Mouse (Mus musculus) heart, embryonic 14.5 days (tissue): ENCODE measurements around the gene Ak1. TPM values are rescaled to one million over a fixed set of nuclear protein-coding genes. Genes with fewer than 3 reads are reported as not detected.

Experiments
- ATAC-seq: fragments of 200-750 bp; cut with Nextera tagmentation; 2 replicates; pipeline ENCODE4 v1.8.0; 2017; ENCODE audit warnings: low read depth, moderate TSS enrichment; ENCODE audit not compliant: insufficient number of reproducible peaks, insufficient read depth, low FRiP score
- H3K27ac ChIP-seq, 2 experiments: fragments of 200-500 bp in 1 of 2; fragments of 300-500 bp in 1 of 2; sonication (generic) in 1 of 2; replicated peaks in 1 of 2; 2 replicates each; pipeline ENCODE4 v1.5.1; 2012 to 2014; ENCODE audit warnings: low read depth in 2 of 2, low read length in 2 of 2, control low read depth in 1 of 2, mild to moderate bottlenecking in 1 of 2, mixed read lengths in 1 of 2; ENCODE audit not compliant: control insufficient read depth in 1 of 2, insufficient read depth in 1 of 2
- H3K27me3 ChIP-seq: fragments of 300-500 bp; sonication (generic); 2 replicates; pipeline ENCODE4 v1.6.1; 2014; ENCODE audit warnings: mild to moderate bottlenecking, low read length, control low read depth; ENCODE audit not compliant: control insufficient read depth, insufficient read depth
- H3K36me3 ChIP-seq: fragments of 300-500 bp; sonication (generic); 2 replicates; pipeline ENCODE4 v1.6.1; 2014; ENCODE audit warnings: mild to moderate bottlenecking, control low read depth, low read length, mixed read lengths; ENCODE audit not compliant: control insufficient read depth, insufficient read depth
- H3K4me1 ChIP-seq, 2 experiments: fragments of 200-500 bp in 1 of 2; fragments of 300-500 bp in 1 of 2; sonication (generic) in 1 of 2; 2 replicates each; pipeline ENCODE4 v1.6.1; 2012 to 2014; ENCODE audit warnings: low read length in 2 of 2, control low read depth in 1 of 2, mixed read lengths in 1 of 2; ENCODE audit not compliant: control insufficient read depth in 2 of 2, insufficient read depth in 2 of 2
- H3K4me2 ChIP-seq: fragments of 300-500 bp; sonication (generic); 2 replicates; pipeline ENCODE4 v1.6.1; 2014; ENCODE audit warnings: mild to moderate bottlenecking, low read length
- H3K4me3 ChIP-seq, 2 experiments: fragments of 200-500 bp in 1 of 2; fragments of 300-500 bp in 1 of 2; sonication (generic) in 1 of 2; 2 replicates each; pipeline ENCODE4 v1.5.1; 2012 to 2014; ENCODE audit warnings: low read length in 2 of 2, mild to moderate bottlenecking in 2 of 2, control low read depth in 1 of 2, low read depth in 1 of 2, moderate library complexity in 1 of 2; ENCODE audit not compliant: control insufficient read depth in 1 of 2, insufficient read depth in 1 of 2
- H3K9ac ChIP-seq: fragments of 300-500 bp; sonication (generic); 2 replicates; pipeline ENCODE4 v1.6.1; 2014; ENCODE audit warnings: mild to moderate bottlenecking, low read length
- H3K9me3 ChIP-seq: fragments of 300-500 bp; sonication (generic); 2 replicates; pipeline ENCODE4 v1.6.1; 2016; ENCODE audit warnings: low read length, control low read depth; ENCODE audit not compliant: control insufficient read depth
- WGBS: fragments of 180-500 bp; shearing (Covaris S2); extraction: QIAGEN DNeasy Blood & Tissue Kit; methylation state at CpG from one replicate; pipeline ENCODE4 v1.1.7; 2014; 5-methylcytosine and 5-hydroxymethylcytosine counted together
- polyA plus RNA-seq: library from polyadenylated mRNA; unstranded; fragments of >200 nt; fragmentation: Nextera tagmentation; extraction: Ambion mirVana; gene quantifications from 2 replicates; pipeline ENCODE4 v1.2.1, GENCODE M21; 2014

The Ak1 gene
- polyA plus RNA-seq, 1 experiment from 2014 or later: 336 TPM

DNA sequence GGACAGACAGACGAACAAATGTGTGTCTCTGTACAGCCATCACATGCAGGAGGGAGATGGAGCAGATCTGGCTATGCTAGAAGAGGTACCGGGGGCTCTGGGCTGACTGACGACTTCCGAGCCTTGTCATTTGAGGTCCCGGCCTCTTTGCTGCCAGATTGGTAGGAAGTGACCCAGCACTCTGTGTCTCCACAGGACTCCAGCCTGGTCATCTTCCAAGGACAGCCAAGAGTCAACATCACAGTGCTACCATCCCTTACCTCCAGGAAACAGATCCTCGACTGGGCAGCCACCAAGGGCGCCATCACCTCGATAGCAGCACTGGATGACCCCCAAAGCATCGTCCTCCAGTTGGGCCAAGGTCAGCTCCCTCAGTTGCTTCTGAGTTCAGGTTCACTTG lies 49.6 kb downstream of the Ak1 start:
- Histone ChIP-seq H3K4me3 (no peak overlapping the region), H3K27me3 (no peaks in the 10 kb centered on the region), H3K27ac (no peak overlapping the region), H3K9ac (no peak overlapping the region), H3K9me3 (no peaks in the 10 kb centered on the region), H3K4me1 (peaks cover 19 to 23% of the 10 kb centered on the region in 2 experiments), H3K36me3 (peaks cover 73% of the 10 kb centered on the region), H3K4me2 (no peak overlapping the region)
- WGBS: 84% methylated on average over 9 of the region's 9 CpGs
- no peak for ATAC-seq

DNA sequence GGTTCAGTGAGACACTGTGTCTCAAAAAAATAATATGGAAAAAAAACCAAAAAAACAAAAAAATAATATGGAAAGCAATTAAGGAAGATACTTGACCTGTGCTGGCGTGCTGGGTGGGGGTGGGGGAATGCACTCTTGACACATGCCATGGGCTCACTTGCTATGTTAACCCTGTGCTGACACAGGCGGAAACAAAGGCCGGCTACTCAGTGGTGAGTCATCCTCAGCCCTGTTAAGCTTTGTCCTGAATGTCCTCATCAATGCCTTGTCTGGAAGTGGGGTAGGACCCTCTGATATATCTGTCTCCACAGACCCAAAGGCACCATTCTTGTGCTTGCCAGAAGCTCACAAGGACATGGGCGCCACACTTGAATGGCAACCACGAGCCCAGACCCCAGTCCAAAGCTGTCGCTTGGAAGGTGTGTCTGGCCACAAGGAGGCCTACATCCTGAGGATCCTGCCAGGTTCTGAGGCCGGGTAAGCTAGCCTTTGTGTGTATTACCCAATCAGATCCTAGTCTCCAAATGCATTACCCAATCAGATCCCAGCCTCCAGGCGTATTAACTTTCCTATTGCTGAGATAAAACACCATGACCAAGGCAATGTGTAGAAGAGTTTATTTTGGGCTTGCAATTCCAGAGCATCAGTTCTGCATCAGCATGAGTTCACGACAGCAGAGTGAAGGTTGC lies 50.5 kb downstream of the Ak1 start:
- ATAC-seq: no peak
- peaks cover 79% of the 10 kb centered on the region for H3K36me3 ChIP-seq

DNA sequence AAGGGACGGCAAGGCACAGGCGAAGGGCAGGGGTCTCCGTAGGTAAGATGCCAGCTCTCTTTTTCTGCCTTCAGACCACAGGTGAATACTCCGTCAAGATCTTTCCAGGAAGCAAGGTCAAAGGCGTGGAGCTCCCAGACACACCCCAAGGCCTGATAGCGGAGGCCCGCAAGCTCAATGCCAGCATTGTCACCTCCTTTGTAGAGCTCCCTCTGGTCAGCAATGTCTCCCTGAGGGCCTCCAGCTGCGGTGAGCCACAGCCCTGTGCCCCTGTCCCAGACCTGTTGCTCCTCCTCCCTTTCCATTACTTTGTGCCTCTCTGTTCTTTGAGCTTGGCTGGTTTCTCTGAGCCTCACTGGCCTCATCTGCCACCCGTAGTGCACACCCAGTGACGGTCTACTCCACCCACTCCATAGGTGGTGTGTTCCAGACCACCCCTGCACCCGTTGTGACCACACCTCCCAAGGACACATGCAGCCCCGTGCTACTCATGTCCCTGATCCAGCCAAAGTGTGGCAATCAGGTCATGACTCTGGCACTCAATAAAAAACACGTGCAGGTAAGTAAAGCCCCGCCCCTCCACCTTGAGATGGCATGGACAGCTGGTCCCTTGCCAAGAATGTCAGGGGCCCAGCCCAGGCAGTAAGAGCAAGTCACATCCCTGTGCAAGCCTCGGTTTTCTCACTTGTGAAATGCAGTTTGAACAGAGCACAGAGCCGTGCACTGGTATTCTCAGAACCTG lies 51.8 kb downstream of the Ak1 start:
- H3K9me3 ChIP-seq: peaks cover 3% of the 10 kb centered on the region; the same call in 1 of the 2 replicates
- H3K9ac ChIP-seq: no peak overlapping the region
- peaks cover 12% of the 10 kb centered on the region in 2 experiments for H3K4me1 ChIP-seq
- H3K27ac ChIP-seq: no peak overlapping the region
- no peak for ATAC-seq
- peaks cover 92% of the 10 kb centered on the region for H3K36me3 ChIP-seq
- no peak overlapping the region for H3K4me2 ChIP-seq
- H3K27me3 ChIP-seq: no peaks in the 10 kb centered on the region
- WGBS: 70% methylated on average over 16 of the region's 16 CpGs
- no peak overlapping the region for H3K4me3 ChIP-seq

More for the DNA sequence above, 50.5 kb downstream of the Ak1 start:
- Histone ChIP-seq H3K4me3 (no peak overlapping the region), H3K4me1 (peaks cover 19 to 21% of the 10 kb centered on the region in 2 experiments), H3K27ac (peak overlapping the region in 1 of 2 experiments; percentile 4; a peak in 1 of 4 replicates), H3K27me3 (no peaks in the 10 kb centered on the region), H3K4me2 (no peak overlapping the region), H3K9ac (no peak overlapping the region), H3K9me3 (peaks cover 3% of the 10 kb centered on the region; the same call in 1 of the 2 replicates)
- WGBS: 54% methylated on average over 9 of the region's 9 CpGs

DNA sequence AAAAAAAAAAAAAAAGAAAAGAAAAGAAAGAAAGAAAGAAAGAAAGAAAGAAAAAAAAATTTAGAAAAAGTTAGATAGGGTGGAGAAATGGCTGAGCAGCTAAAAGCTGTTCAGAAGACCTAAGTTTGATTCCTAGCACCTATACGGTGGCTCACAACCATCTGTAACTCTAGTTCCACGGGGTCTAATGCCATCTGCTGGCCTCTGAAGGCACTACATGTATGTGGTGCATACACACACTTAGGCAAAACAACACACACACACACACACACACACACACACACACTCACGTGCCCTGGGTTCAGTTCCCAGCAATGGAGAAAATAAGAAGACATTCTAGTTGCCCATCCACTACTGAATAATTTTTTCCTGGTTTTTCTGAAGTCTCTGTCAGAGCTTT lies 55.3 kb downstream of the Ak1 start:
- H3K9me3 ChIP-seq: peaks cover 3% of the 10 kb centered on the region; the same call in 1 of the 2 replicates
- H3K4me2 ChIP-seq: no peak overlapping the region
- no peak overlapping the region for H3K9ac ChIP-seq
- ATAC-seq: no peak
- no peaks in the 10 kb centered on the region for H3K27me3 ChIP-seq
- H3K27ac ChIP-seq: no peak overlapping the region
- peaks cover 96% of the 10 kb centered on the region for H3K36me3 ChIP-seq
- H3K4me3 ChIP-seq: no peak overlapping the region
- peaks cover 19 to 29% of the 10 kb centered on the region in 2 experiments for H3K4me1 ChIP-seq
- 87% methylated on average over 3 of the region's 3 CpGs for whole genome bisulfite sequencing

DNA sequence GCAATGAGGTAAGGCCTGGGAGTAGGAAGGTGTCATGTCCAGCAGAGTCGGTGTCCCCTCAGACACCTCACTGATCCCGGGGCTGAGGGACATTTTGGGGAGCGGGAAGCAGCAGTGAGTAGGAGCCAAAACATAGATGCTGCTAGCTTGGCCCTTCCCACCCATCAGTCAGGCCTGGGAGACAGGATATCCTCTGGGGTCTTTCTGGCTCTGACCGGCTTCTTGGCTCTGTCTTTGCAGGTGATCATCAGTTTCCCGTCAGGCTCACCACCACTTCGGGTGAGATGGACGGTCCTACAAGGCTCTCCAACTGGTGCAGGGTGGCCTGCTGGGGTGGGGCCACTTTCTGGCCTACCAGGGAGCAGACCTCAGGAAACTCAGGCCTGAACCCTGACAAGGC lies 56.1 kb downstream of the Ak1 start:
- Histone ChIP-seq H3K9ac (no peak overlapping the region), H3K4me3 (no peak overlapping the region), H3K27me3 (no peaks in the 10 kb centered on the region), H3K4me1 (peaks cover 16 to 29% of the 10 kb centered on the region in 2 experiments), H3K9me3 (peaks cover 3% of the 10 kb centered on the region; the same call in 1 of the 2 replicates), H3K4me2 (no peak overlapping the region), H3K36me3 (peaks cover 96% of the 10 kb centered on the region), H3K27ac (no peak overlapping the region)
- ATAC-seq: no peak
- WGBS: 85% methylated on average over 7 of the region's 7 CpGs

DNA sequence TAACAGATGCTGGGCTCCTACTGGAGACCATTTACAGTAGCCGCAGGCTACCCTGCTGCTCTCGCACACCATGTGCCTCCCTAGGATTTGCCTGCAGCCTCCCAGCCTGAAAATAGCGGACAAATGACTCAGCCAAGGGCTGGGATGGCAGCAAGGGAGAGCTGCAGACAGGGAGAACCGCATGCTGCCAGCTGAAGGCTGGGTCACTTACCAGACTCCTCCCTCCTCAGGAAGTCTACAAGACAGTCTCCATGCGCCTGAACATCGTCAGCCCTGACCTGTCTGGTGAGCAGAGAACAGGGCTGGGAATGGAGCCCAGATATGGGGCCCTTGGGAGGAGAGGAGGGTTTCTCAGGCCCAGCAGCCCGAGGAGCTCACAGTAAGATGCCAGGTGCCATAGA lies 58.5 kb downstream of the Ak1 start:
- Histone ChIP-seq H3K4me1 (peaks cover 7 to 22% of the 10 kb centered on the region in 2 experiments), H3K9ac (peak overlapping the region; percentile 38), H3K4me2 (no peak overlapping the region; the same call in 1 of the 2 replicates), H3K36me3 (peaks cover 96% of the 10 kb centered on the region), H3K27ac (peak overlapping the region; percentile 71 to 76), H3K9me3 (peaks cover 3% of the 10 kb centered on the region; the same call in 1 of the 2 replicates), H3K27me3 (no peaks in the 10 kb centered on the region), H3K4me3 (no peak overlapping the region)
- WGBS: 12% methylated on average over 7 of the region's 7 CpGs
- peak; percentile 52; the same call in 1 of the 2 replicates for ATAC-seq

DNA sequence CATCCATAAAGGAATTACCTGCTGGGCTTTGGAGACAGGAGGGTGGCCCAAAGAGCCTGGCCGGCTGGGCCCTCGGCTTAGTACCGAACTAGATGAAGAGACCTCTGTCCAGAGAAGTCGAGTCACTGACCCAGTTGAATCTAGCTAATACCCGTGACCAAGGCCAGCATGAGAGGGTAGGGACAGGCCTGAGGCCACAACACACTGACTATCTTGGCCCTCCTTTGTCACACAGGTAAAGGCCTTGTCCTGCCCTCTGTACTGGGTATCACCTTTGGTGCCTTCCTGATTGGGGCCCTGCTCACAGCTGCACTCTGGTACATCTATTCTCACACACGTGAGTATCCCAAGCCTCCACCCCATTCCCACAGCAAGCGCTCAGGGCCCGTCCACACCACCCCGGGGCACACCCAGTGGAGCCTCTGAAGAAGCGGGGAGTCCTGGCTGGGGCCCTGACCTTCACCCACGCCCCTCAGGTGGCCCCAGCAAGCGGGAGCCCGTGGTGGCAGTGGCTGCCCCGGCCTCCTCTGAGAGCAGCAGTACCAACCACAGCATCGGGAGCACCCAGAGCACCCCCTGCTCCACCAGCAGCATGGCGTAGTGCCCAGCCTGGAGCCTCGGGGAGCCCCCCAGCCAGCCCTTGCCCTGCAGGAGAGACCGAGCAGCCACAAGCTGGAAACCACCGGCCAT lies 59.5 kb downstream of the Ak1 start:
- WGBS: 85% methylated on average over 19 of the region's 19 CpGs
- peak overlapping the region in 1 of 2 experiments; percentile 76; a peak in 1 of 4 replicates for H3K27ac ChIP-seq

More for the DNA sequence above, 59.5 kb downstream of the Ak1 start:
- Histone ChIP-seq H3K4me3 (no peak overlapping the region), H3K9ac (no peak overlapping the region), H3K4me1 (peaks cover 7 to 22% of the 10 kb centered on the region in 2 experiments), H3K9me3 (peaks cover 3% of the 10 kb centered on the region; the same call in 1 of the 2 replicates), H3K36me3 (peaks cover 96% of the 10 kb centered on the region), H3K27me3 (no peaks in the 10 kb centered on the region), H3K4me2 (no peak overlapping the region)
- ATAC-seq: no peak
